Mouse (Mus musculus): Measurements from ENCODE around the gene Galk1. TPM values are rescaled to one million over a fixed set of nuclear protein-coding genes. Genes with fewer than 3 reads are reported as not detected.
"Not testable (repeated sequence)": the region's sequence is repeated elsewhere in the genome, so short reads cannot be mapped to it uniquely, and the experiment has no call there.

Gene Galk1
- polyA plus RNA-seq, 1 experiment from 2014 or later: 113 TPM

DNA sequence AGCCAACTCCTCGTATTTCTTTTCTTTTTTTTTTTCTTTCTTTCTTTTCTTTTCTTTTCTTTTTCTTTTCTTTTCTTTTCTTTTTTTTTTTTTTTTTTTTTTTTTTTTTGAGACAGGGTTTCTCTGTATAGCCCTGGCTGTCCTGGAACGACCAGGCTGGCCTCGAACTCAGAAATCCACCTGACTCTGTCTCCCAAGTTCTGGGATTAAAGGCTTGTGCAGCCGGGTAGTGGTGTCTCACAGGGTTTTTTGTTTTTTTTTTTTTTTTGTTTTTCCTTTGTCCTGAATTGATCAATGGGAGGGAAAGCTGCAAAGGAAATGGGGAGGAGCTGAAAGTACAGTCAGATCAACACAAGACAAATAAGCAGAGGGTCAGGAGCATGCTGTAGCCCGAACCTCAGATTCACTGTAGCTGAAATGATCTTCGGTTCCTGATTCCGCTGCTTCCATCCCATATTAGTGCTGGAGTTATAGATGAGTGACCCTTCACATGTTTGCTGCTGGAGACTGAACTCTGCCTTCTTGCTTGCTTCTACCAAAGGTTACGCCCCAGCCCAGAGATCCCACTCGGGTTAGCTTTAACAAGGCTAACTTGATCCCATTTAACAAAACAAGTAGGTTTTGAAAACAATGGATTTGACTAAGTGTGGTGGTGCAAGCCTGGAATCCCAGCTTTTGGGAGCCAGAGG lies 15.8 kb upstream of the Galk1 start:
- Histone ChIP-seq H3K9ac (replicated peaks; ENCODE audit: low read length) (no peak overlapping the region), H3K9me3 (replicated peaks; ENCODE audit: control insufficient read depth, low read length) (no peaks in the 10 kb centered on the region), H3K4me3 (ENCODE audit: low read depth, low read length) (no peak overlapping the region), H3K27ac (replicated peaks; ENCODE audit: low read depth, low read length) (no peak overlapping the region), H3K4me1 (ENCODE audit: control insufficient read depth, insufficient read depth, low read length) (no peaks in the 10 kb centered on the region), H3K27me3 (ENCODE audit: control insufficient read depth, insufficient read depth, low read length) (no peaks in the 10 kb centered on the region), H3K4me2 (ENCODE audit: low read depth, low read length) (no peak overlapping the region), H3K36me3 (replicated peaks; ENCODE audit: control insufficient read depth, insufficient read depth, low read depth, low read length) (no peaks in the 10 kb centered on the region)
- 82% methylated on average over 9 of the region's 9 CpGs for WGBS
- DNase-seq (ENCODE audit: low spot score) (no peak), ATAC-seq (replicated peaks; ENCODE audit: insufficient number of reproducible peaks, low FRiP score, low TSS enrichment, low read depth) (no peak)

DNA sequence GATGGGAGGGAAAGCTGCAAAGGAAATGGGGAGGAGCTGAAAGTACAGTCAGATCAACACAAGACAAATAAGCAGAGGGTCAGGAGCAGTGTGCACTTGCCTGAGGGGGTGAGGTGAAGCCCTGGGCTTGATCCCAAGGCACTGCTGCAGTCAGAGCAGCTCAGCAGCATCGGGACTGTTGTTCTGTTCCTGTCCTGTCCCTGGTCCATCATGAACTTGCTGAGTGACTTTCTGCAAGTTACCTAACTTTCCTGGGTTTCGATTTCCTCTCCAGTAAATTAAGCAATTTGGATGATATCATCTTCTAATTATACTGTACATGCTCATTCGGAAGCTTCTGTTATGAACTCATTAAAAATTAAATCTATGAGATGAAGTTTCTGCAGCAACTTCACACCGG lies 15.2 kb upstream of the Galk1 start, which contains the start of gene H3f3b:
TSS of gene H3f3b (minus strand) at position 207 of the 400 bp plus-strand sequence.
- Histone ChIP-seq H3K9me3 (replicated peaks; ENCODE audit: control insufficient read depth, low read length) (no peaks in the 10 kb centered on the region), H3K4me3 (ENCODE audit: low read depth, low read length) (no peak within 1 kb of the TSS), H3K36me3 (replicated peaks; ENCODE audit: control insufficient read depth, insufficient read depth, low read depth, low read length) (no peaks in the 10 kb centered on the region), H3K27me3 (ENCODE audit: control insufficient read depth, insufficient read depth, low read length) (no peaks in the 10 kb centered on the region), H3K4me2 (ENCODE audit: low read depth, low read length) (no peak within 1 kb of the TSS), H3K9ac (replicated peaks; ENCODE audit: low read length) (no peak within 1 kb of the TSS), H3K27ac (replicated peaks; ENCODE audit: low read depth, low read length) (no peak within 1 kb of the TSS), H3K4me1 (ENCODE audit: control insufficient read depth, insufficient read depth, low read length) (no peaks in the 10 kb centered on the region)
- ATAC-seq (replicated peaks; ENCODE audit: insufficient number of reproducible peaks, low FRiP score, low TSS enrichment, low read depth): no peak
- WGBS: 72% methylated on average over 4 of the region's 4 CpGs
- DNase-seq (ENCODE audit: low spot score): no peak

GRCm38 (mm10) chr11:116025056-116025845 lies 12.7 kb upstream of the Galk1 start:
- Histone ChIP-seq H3K27ac (replicated peaks; ENCODE audit: low read depth, low read length) (no peak overlapping the region), H3K4me3 (ENCODE audit: low read depth, low read length) (no peak overlapping the region), H3K9me3 (replicated peaks; ENCODE audit: control insufficient read depth, low read length) (no peaks in the 10 kb centered on the region), H3K4me1 (ENCODE audit: control insufficient read depth, insufficient read depth, low read length) (no peaks in the 10 kb centered on the region), H3K9ac (replicated peaks; ENCODE audit: low read length) (no peak overlapping the region), H3K4me2 (ENCODE audit: low read depth, low read length) (no peak overlapping the region), H3K27me3 (ENCODE audit: control insufficient read depth, insufficient read depth, low read length) (no peaks in the 10 kb centered on the region), H3K36me3 (replicated peaks; ENCODE audit: control insufficient read depth, insufficient read depth, low read depth, low read length) (no peaks in the 10 kb centered on the region)
- DNase-seq (ENCODE audit: low spot score) (no peak), ATAC-seq (replicated peaks; ENCODE audit: insufficient number of reproducible peaks, low FRiP score, low TSS enrichment, low read depth) (no peak)
- WGBS: 87% methylated on average over 3 of the region's 3 CpGs

DNA sequence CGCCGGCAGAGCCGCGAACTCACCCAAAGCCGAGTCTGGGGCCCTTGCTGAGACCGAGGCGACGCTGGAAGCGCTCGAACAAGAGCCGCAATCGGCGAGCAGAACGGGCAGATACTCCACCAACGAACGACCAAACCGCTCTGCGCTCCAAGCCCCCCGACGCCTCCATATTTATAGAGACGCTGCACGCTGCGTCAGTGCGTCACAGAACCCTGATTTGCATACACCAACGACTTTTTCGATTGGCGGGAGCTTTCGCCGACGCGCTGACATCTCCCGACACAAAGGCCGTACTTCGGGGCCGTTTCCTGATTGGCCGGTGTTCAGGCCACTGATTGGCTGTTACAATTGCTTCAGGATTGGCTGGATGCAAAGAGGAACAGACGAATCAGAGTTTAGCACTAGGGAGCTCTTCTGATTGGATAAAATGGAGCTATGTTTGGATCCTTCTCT lies 11.9 kb upstream of the Galk1 start:
- DNase-seq (ENCODE audit: low spot score): peak; percentile 99
- Histone ChIP-seq H3K4me1 (ENCODE audit: control insufficient read depth, insufficient read depth, low read length) (no peaks in the 10 kb centered on the region), H3K27me3 (ENCODE audit: control insufficient read depth, insufficient read depth, low read length) (no peaks in the 10 kb centered on the region), H3K36me3 (replicated peaks; ENCODE audit: control insufficient read depth, insufficient read depth, low read depth, low read length) (no peaks in the 10 kb centered on the region), H3K4me3 (ENCODE audit: low read depth, low read length) (peak overlapping the region; percentile 89), H3K9ac (replicated peaks; ENCODE audit: low read length) (peak overlapping the region; percentile 99), H3K4me2 (ENCODE audit: low read depth, low read length) (no peak overlapping the region), H3K27ac (replicated peaks; ENCODE audit: low read depth, low read length) (peak overlapping the region; percentile 99), H3K9me3 (replicated peaks; ENCODE audit: control insufficient read depth, low read length) (no peaks in the 10 kb centered on the region)
- whole genome bisulfite sequencing: 0% methylated on average over 37 of the region's 37 CpGs
- ATAC-seq (replicated peaks; ENCODE audit: insufficient number of reproducible peaks, low FRiP score, low TSS enrichment, low read depth): peak; percentile 92

GRCm38 (mm10) chr11:116023771-116024355 lies 11.3 kb upstream of the Galk1 start:
- H3K27ac ChIP-seq (replicated peaks; ENCODE audit: low read depth, low read length): peak overlapping the region; percentile 99
- H3K4me3 ChIP-seq (ENCODE audit: low read depth, low read length): peak overlapping the region; percentile 89
- DNase-seq (ENCODE audit: low spot score) (peak; percentile 78), ATAC-seq (replicated peaks; ENCODE audit: insufficient number of reproducible peaks, low FRiP score, low TSS enrichment, low read depth) (peak; percentile 47)
- peak overlapping the region; percentile 99 for H3K9ac ChIP-seq (replicated peaks; ENCODE audit: low read length)
- no peaks in the 10 kb centered on the region for H3K27me3 ChIP-seq (ENCODE audit: control insufficient read depth, insufficient read depth, low read length)
- peak overlapping the region; percentile 33; the same call in 1 of the 2 replicates for H3K4me2 ChIP-seq (ENCODE audit: low read depth, low read length)
- WGBS: under 1% methylated on average over 55 of the region's 57 CpGs
- H3K9me3 ChIP-seq (replicated peaks; ENCODE audit: control insufficient read depth, low read length): no peaks in the 10 kb centered on the region
- no peaks in the 10 kb centered on the region for H3K4me1 ChIP-seq (ENCODE audit: control insufficient read depth, insufficient read depth, low read length)
- H3K36me3 ChIP-seq (replicated peaks; ENCODE audit: control insufficient read depth, insufficient read depth, low read depth, low read length): no peaks in the 10 kb centered on the region

DNA sequence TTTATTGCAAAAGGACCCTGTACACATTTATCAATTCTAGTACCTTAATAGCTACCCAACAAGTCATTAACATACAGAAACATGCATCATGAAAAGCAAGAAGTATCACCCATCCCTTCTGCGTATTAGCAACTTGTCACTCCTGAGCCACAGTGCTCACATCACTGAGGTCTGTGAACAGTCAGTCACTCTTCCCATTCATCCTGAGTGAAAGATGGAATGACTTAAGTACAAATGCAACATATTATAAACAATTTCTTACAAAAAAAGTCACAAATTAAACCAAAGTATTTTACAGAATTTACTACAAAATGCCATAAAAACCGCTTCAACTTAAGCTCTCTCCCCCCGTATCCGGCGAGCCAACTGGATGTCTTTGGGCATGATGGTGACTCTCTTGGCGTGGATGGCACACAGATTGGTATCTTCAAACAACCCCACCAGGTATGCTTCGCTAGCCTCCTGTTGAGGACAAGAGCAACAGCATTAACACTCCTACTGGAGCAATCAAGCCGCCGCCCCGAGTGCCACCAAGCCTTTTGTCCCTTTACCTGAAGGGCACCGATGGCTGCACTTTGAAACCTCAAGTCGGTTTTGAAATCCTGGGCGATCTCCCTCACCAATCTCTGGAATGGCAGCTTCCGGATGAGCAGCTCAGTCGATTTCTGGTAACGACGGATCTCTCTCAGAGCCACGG lies 10.7 kb upstream of the Galk1 start:
- H3K27ac ChIP-seq (replicated peaks; ENCODE audit: low read depth, low read length): peak overlapping the region; percentile 99; the same call in 1 of the 2 replicates

DNA sequence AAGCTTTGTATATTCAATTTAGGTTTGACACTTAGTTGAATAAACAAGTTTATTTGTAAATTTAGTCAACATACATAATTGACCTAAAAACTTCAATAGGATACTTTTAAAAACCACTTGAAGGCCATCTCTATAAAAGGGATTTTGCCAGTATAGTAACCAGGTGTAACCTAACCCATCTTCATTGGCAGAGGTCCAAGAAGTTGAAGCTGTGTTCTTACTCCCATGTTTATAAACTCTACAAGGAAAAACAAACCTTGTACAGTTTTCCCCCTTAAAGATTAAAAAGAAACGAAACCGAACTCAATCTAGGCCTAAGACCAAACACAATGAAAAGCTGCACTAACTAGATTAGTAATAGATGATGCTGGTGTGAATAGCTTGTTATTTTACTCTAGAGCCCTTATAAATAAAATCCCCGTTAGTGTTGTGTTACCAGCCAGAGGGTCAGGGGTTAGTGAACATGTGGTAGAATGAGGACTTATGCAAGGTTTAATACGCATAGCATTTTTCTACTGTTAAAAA lies 9.8 kb upstream of the Galk1 start:
- Histone ChIP-seq H3K9ac (replicated peaks; ENCODE audit: low read length) (no peak overlapping the region), H3K27me3 (ENCODE audit: control insufficient read depth, insufficient read depth, low read length) (no peaks in the 10 kb centered on the region), H3K9me3 (replicated peaks; ENCODE audit: control insufficient read depth, low read length) (no peaks in the 10 kb centered on the region), H3K4me3 (ENCODE audit: low read depth, low read length) (peak overlapping the region; percentile 35), H3K4me1 (ENCODE audit: control insufficient read depth, insufficient read depth, low read length) (no peaks in the 10 kb centered on the region), H3K4me2 (ENCODE audit: low read depth, low read length) (peak overlapping the region; percentile 60), H3K36me3 (replicated peaks; ENCODE audit: control insufficient read depth, insufficient read depth, low read depth, low read length) (no peaks in the 10 kb centered on the region), H3K27ac (replicated peaks; ENCODE audit: low read depth, low read length) (no peak overlapping the region)
- ATAC-seq (replicated peaks; ENCODE audit: insufficient number of reproducible peaks, low FRiP score, low TSS enrichment, low read depth): no peak
- 68% methylated on average over 4 of the region's 4 CpGs for WGBS
- DNase-seq (ENCODE audit: low spot score): peak; percentile 30

More for the DNA sequence above, 10.7 kb upstream of the Galk1 start:
- not testable (repeated sequence) for H3K9me3 ChIP-seq (replicated peaks; ENCODE audit: control insufficient read depth, low read length); H3K36me3 ChIP-seq (replicated peaks; ENCODE audit: control insufficient read depth, insufficient read depth, low read depth, low read length); H3K4me1 ChIP-seq (ENCODE audit: control insufficient read depth, insufficient read depth, low read length); H3K27me3 ChIP-seq (ENCODE audit: control insufficient read depth, insufficient read depth, low read length); ATAC-seq (replicated peaks; ENCODE audit: insufficient number of reproducible peaks, low FRiP score, low TSS enrichment, low read depth)
- WGBS: 6% methylated on average over 18 of the region's 18 CpGs
- DNase-seq (ENCODE audit: low spot score): peak; percentile 28
- Histone ChIP-seq H3K4me3 (ENCODE audit: low read depth, low read length) (peak overlapping the region; percentile 89), H3K9ac (replicated peaks; ENCODE audit: low read length) (peak overlapping the region; percentile 99), H3K4me2 (ENCODE audit: low read depth, low read length) (peak overlapping the region; percentile 33; the same call in 1 of the 2 replicates)
